Mouse (Mus musculus): ENCODE measurements around the gene Clec1a.
A peak's percentile ranks its signal among the peaks of the same experiment; 100 is the strongest.
"Not testable (repeated sequence)": the region's sequence is repeated elsewhere in the genome, so short reads cannot be mapped to it uniquely, and the experiment has no call there.

Clec1a gene

DNA sequence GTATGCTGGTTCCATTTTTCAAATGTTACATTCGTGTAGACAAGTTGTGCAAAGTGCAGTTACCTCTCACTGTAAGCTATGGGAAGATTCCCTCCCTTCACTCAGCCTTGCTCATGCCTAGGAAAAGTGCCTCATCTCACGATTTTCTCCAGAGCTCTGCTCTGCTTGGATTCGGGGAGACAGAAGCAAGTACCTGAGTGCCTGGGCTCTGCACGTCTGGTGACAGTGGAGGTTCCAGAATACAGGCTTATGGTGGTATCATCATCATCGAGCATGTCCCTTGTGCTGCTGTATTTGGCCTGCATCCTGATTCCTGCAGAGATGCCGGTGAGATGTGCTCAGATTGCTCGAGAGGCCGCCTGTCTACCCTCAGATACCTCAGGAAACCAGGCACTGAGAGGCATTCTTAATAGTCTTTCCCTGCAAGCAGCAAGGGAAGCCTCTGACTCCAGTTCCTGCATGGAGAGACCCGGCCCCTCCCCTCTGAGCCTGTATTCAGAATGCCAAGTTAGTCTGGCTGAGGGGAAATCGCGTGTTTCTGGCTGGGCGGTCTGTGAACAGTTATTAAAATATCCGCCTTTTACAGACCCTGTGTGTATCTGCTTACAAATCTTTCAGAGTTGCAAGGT lies at the start of gene Clec1a:
Gene Clec1a, minus strand, starts transcription at position 590 of the 629 bp plus-strand sequence.
- DNase-seq, result peak; percentile 72 to 75

DNA sequence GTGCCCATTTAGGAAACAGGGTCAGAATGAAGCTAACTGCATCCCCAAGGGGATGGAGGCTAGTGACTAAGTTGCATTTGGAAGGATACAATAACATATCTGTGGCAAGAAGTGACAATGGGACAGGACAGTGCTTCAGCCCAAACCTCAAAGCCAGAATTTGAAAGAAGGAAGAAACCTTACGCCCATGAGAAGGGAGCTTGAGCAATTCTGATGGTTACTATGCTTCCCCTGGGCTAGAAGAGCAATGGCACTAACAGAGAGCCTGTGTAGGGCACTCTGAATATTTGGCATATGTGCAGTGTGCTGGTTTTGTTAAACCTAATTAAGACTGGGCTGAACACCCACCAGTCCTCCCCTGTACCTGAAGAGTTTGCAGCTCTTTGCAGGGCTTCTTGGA lies 47.7 kb upstream of the Clec1a start:
- DNase-seq, result not testable (repeated sequence)

DNA sequence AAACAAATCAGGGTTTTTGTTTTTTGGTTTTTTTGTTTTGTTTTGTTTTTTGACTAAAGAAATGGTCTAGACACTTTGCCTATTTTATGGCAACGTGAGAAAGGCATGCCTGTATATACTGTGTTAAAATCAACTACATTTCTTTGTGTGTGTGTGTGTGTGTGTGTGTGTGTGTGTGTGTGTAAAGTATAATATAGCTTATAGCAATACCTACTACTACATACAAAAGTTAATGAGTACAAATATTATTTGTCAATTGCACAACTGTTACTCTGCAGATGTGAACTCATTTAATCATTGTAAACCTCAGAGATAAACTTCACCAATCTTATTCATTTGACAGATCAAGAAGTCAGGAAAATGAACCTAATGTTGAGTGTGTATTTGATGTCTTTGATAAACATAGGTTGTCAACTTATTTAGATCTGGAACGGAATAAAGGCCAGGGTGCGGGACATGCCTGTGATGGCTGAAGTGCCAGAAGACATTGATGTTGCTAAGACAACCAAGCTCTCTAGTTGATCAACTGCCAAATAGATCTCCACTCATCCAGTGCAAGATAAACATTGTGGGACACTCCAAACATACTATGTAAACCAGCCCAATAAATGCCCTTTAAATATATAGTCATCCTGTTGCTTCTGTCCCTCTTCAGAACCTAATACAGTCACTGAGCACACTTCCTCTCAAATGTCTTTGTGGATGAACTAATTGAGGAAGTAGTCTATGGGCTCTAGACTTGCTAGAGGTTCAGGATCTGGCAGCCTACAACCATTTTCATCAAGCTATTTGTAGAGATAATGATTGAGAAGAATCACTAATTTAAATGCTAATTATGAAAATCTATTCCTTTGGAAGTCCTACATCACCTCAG lies 45.8 kb upstream of the Clec1a start:
- no peak for DNase-seq

DNA sequence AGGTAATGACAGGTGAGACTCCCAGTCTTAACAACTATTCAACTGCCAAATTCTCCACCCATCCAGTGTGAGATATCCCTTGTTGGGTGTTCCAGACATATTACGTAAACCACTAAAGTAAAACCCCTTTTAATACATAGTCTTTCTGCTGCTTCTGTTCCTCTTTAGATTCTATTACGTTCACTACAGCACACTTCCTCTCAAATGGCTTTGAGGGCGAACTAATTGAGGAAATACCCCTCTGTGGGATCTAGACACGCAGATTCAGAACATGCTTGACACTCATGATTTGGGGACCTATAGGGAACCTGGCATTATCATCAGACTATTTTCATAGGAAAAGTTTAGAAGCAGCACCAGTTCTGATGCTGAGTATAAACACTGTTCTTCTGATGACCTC lies 43.1 kb upstream of the Clec1a start:
- no peak for DNase-seq

DNA sequence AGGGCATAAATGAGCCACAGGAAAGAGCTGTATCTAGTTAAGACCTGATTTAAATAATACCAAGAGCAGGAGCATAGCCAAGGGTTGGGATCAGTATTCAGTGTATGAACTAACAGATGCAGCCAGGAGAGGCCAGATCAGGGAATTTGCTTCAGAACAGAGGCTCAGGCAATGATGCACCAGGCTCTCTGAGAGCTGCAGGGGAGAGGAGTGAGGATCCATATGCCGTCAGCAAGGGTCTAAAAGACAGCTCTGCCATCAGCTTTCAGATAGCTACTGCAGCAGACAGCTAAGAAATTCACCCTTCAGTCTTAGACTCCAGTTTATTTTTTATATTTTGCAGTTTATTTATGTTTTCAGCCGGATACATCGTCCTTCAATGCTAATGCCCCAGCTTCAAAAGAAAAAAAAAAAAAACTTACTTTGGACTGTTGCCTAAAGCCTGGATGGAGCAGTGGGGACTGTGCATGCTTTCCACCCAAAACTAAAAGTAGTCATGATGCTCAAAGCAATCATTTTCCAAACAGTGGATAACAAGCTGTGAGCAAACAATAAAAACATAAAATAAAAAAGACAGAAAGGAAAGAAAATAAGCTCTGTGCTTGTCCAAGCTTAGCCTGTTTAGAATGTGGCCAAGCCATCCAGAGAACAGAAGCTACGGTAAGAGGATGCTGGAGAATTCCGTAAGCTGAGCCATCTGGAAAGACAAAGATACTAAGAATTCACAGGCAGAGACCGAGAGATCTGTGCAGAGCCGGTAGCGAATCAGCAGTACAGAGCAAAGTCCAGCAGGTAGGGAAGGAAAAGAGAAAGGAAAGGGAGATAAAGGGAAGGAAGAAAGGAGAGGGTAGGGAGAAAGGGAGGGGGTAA lies 28.5 kb upstream of the Clec1a start:
- no peak for DNase-seq

DNA sequence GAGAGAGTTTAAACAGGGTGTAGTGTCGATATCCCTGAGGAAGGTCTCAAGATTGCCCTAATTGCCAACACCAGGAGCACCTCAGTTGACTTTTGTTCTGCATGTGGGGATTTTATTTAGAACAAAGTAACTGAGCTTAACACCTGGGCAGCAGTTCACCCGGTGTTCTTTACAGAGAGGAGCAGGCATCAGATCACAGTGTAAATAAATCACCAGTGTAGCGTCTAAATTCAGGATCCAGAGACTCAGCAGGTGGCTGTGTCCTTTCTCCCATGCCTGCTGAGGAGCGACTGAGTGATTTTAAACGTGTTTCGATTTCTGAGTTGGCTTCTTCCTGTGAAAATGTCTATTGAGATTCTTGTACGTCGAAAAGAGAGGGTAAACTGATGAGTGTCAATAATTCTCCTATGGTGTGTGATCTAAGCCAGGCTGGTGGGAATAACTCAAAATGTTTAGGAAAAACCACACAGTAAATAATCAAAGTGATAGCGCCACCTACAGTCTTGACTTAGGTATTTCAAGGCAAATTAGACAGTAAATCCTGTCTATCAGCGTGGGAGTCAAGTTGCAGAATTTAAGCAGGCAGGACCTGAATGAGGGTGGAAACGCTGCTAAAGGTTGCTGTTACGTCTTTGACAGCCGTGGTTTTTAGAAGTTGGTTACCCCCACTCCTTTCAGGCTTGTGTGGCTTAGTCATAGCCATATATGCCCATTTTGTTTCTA lies 24.8 kb upstream of the Clec1a start:
- peak; percentile 12 to 60 for DNase-seq

DNA sequence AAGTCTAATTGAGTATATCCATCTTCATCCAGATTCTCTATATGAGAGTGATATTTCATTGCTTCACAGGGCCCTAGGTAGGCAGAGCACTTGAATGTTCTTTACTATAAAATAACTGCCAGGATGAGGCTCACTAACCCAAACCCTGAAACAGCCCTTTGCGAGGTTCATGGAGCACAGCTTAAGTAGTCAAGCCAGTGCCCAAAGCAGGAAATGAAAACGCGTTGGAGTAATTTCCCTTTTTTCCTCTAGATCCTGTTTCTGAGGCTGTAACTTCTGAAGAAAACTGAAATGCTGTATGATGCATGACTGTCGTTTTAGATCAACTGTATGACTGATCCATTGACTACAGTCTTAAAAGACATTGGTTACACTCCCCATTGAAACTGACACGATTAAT lies 20.8 kb upstream of the Clec1a start:
- no peak for DNase-seq

DNA sequence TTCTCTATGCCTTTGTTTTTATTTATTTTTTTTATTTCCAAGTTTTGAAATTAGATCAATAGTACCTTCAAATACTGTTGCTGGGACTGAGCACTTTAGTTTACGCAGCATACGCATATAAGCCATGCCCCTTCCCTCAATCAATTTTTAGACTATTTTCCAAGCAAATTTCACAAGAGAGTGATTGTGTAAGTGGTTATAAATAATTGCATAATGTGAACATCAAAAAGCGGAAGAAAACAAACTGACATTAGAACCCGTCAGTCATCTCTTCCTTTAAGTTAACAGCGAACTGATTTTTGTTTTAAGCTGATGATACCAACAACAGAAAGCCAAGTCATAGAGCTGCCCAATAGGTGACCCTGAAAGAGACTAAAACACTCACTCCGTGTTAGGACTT lies 19.6 kb upstream of the Clec1a start:
- DNase-seq, result no peak

DNA sequence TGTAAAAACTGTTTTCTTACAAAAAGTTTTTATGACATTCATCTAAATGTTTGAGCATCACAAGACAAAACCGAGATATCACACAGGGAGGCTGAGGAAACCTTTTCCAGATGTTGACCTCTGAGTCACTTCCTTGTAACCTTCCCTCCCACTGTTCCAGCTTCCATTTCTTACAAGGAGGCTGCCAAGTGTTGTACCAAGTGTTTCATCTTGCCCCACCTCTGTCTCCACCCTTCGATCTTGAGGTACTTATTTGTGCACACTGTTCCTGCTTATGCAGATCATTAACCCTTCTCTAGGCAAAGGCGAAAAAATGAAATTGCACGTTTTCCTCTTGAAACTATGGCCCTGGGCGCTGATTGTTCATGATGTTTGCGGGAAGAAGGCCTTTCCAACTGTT lies 2.1 kb downstream of the Clec1a start:
- DNase-seq, result peak in 1 of 2 experiments; percentile 46

DNA sequence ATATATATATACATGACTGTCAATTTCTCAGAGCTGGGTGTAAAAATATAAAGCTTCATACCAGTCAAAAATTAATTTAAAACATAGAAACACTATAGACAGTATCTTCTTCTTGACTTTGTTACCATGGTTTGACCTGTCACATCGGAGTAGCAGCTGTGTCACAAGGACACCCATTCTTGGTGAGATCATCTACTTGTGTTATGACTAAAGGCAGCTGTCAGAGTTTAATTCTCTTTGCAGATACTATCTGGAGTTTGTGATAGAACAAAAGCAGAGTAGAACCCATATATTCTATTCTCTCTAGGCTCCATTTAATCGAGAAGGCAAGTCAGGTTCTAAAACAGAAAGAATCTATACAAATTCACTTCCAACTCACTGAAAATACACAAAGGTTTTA lies 13.8 kb downstream of the Clec1a start:
- no peak for DNase-seq

DNA sequence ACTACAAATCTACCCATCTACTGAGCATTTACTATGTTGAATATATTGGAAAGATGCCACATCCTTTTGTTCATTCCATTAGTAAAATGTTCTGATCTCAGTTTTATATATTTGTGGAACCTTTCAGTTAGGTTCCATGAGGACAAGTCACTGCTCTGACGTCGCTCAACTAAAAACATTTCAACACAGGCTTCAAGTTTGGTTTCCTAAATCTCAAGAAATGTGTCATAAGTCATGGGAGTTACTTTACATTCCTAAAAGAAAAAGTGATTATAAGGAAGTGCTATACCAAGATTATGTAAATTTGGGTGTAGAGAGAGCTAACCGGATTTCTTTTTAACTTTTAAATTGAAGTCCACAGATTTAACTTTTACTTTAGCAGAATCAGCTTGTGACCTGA lies 15.8 kb downstream of the Clec1a start:
- no peak for DNase-seq

DNA sequence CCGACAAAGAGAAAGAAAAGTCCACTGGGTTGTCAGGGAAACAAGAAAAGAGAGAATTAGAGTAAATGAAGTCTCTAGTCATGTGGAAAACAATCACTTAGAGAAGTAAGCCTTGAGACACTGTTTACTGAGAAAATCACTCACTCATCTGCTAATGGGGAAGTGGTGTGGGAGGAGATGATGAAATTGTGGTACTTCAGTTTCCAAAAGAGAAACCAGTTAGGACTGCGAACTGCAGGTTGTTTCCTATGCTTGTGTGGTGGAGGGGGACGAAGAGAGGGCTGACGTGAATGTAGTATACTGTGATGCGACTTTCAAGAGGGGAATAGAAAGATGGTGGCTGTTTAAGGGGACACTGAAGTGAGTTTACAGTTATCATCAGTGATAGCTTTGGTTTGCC lies 17.6 kb downstream of the Clec1a start:
- no peak for DNase-seq

DNA sequence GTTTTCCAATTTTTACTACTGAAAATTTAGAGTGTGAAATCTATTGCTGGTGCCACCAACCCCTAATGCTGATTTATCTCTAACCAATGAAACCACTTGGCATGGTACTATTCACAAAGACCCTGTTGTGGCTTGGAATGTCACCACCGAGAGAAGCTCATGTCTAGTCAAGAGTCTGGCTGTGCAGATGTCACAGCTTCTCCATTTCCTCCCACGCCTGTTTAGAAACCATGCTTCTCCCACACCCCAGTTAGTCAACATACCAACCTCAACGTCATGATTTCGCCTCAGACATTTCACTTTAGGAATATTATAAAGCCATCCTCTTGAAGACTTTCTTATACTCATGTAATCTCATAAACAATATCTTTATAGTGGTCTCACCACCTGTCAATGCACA lies 24.5 kb downstream of the Clec1a start:
- no peak for DNase-seq

DNA sequence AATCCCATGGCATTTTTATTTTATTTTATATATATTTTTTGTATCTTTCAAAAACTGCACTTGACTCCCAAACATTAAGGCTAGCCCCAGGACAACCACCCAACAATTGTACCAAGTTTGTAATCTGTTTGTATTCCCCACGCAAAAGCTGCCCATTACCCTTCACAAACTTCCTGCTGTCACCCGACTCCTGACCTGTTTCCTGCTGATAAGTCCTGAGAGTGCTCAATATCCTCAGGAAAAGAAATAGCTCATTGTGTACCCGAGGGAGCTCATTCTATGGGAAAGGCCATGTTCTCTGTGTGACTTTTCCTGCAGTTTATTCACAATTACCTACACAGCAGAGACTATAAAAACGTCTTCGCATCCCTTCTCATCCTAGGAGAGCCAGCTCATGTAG lies 26.0 kb downstream of the Clec1a start:
- DNase-seq, result peak; percentile 58 to 77

DNA sequence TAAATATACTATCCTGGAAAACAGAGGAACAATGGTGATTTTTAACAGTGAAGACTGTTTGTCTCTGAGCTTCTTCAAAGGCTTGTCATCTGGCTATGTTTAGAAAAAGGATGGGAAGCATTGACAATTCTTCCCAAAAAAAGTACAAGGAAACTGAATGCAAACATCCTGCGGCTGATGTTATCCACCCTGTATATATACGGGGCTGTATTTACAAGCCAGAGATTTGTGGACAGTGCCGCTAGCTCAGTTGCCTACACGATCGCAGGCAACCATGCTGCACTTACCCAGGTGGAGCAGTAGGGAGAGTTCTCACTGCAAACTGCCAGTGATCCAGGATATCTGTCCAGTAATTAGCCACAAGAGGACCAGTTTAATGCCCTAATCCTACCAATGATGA lies 26.6 kb downstream of the Clec1a start:
- no peak for DNase-seq

DNA sequence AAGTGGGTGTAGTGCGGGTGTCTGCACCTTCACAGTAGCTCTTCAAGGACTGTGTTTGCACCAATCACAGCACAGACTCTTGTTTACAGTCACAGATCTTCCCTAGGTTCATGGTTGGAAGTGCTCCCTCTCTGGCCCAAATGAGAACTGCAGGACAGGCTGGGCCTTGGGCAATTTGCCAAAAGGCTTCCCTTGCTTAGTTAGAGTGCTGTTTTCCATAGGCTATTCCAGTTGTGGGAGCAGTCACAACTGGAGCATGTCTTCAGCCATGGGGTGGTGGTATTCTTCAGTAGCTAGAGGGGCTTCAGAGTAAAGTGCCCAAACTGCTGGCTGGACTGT lies 28.1 kb downstream of the Clec1a start:
- DNase-seq, result peak; percentile 78 to 82

DNA sequence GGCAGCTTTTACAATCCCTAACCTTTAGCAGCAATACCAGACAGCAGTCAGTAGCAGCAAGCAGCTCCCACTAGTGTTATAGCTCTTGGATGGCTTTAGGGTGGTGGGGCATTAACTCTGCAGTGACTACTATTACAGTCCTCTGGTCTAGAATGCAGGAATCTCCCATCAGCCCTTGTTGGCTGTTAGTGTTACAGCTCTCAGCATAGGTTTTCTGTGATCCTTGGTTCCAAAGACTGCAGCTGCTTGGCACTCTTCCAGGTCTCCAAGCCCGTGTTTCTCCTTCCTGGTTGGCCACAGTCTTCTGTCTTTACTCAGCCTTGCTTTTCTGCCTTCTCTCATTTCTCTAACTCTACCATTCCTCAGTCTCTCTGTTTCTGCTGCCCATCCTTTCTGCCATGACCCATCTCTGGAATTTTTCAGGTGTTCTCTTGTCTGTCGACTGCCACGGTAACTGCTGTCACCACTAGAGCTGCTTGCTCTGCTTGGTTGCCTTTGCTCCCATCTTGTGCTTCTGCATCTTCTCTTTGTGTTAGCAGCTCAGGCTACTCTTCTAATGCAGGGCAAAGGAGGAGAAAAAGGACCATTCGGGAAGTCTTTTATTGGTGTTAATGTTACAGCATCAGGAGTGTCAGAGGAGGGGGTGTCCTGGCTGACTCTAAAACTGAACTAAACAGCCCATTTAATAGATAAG lies 28.6 kb downstream of the Clec1a start:
- DNase-seq, result peak; percentile 41 to 58

DNA sequence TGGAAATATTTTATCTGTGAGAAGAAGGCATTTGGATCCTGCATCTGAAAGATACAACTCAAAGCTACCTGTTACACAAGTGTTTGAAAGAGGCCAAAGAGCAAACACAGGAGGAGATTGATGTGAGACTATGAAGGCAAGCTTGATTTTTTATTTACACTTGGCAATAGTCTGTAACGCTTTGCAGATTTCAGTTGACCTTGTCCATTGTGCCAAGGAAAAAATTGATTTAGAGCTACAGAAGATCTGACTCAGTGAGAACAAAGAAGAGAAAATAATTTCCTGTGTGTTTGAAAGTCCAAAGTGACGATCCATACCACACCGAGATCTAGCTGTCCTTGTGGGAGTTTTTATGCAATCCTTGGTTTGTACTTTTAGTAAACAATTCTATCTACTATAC lies 29.5 kb downstream of the Clec1a start:
- DNase-seq, result no peak

DNA sequence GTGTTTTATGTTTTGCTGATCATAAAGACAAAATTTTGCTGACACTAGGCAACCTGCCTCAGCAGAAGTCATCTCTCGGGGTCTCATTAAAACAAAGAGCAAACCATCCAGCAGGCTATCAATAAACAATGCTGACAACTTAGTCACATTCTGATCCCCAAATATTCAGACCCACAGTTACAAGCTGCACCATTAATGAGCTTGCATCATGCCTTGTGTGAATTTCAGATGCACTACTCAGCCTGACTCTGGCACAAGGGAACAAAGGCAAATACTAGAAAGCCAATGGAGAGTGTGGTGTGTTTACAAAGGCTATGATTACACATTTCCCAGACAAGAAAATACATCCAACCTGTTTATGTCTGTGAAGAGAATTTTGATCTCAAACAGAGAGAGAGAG lies 37.6 kb downstream of the Clec1a start:
- no peak for DNase-seq

DNA sequence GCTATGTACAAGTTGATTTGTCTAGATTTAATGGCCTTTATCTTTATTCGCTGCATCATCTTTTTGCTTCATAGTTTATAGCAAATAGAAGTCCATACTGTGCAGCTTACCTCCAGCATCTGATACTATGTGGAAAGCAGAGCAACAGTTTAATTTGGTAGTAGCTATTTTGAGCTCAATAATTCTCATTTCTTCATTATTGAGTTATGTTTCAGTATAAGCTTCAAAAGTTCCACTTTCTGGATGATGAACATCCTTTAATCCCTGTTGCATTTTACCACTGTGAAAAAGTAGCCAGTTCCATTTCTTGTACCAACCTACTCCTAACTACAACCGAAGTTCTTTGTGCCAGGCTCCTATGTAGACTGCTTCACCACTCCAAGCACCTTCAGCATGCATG lies 43.2 kb downstream of the Clec1a start, which contains the start of gene Clec9a:
Gene Clec9a, plus strand, starts transcription at position 301 of the 400 bp plus-strand sequence.
- DNase-seq, result no peak

DNA sequence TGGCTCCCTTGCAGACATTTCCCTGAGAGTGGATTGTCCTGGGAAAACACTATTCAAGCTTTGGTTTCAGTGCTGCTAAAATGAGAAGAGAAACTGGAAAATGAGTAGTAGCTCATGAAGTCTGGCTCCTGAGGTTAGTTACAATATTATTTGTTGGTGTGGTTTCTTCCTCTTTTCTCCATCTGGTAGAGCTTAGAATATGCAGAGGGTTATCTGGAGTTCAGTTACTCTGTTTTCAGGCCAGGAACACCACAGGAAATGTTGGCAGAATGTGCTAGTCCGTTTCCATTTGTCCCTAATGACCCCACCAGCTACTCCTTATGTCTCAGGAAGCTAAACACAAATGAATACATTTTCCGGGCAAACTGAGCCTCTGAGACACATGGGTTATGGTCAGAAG lies 44.5 kb downstream of the Clec1a start:
- DNase-seq, result no peak

DNA sequence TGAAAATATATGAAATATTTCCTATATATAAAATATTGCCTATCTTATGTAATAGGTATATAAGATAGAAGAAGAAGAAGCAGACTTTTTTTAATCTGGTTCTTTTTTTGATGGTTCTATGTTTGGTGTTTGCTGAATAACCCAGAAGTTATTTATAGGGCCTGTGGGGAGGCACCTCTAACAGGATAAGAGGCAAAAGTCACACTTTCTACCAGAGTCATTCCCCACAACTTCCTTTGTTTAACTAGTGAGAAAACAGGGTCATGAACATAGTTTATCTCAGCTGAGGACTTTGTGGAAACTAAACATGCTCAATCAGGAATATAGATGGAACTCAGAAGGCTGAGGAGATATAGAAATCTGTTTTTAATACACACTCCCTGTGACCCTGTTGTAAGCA lies 45.8 kb downstream of the Clec1a start:
- no peak for DNase-seq

Measured in kidney, postnatal 36 days (tissue).